Mouse (Mus musculus) limb, embryonic 13.5 days (tissue): ENCODE data around the gene Maff. TPM values are rescaled to one million over a fixed set of nuclear protein-coding genes. Genes with fewer than 3 reads are reported as not detected.

Experiments used
- ATAC-seq: fragments of 200-750 bp; cut with Nextera tagmentation; 2 replicates; pipeline ENCODE4 v1.8.0; 2017; ENCODE audit warnings: low read depth, moderate number of reproducible peaks, moderate TSS enrichment; ENCODE audit not compliant: low FRiP score
- H3K27ac ChIP-seq: fragments of 300-500 bp; sonication (generic); 2 replicates; pipeline ENCODE4 v1.5.1; 2015; ENCODE audit warnings: inconsistent platforms, mild to moderate bottlenecking, moderate library complexity
- H3K27me3 ChIP-seq: fragments of 300-500 bp; sonication (generic); 2 replicates; pipeline ENCODE4 v1.6.1; 2015; ENCODE audit warnings: mild to moderate bottlenecking, inconsistent platforms
- H3K36me3 ChIP-seq: fragments of 300-500 bp; sonication (generic); 2 replicates; pipeline ENCODE4 v1.6.1; 2015; ENCODE audit warnings: inconsistent platforms, mild to moderate bottlenecking, moderate library complexity
- H3K4me1 ChIP-seq: fragments of 300-500 bp; sonication (generic); 2 replicates; pipeline ENCODE4 v1.6.1; 2015; ENCODE audit warnings: inconsistent platforms
- H3K4me2 ChIP-seq: fragments of 300-500 bp; sonication (generic); replicated peaks from 2 replicates; pipeline ENCODE4 v1.6.1; 2015; ENCODE audit warnings: inconsistent platforms, mild to moderate bottlenecking, moderate library complexity
- H3K4me3 ChIP-seq: fragments of 300-500 bp; sonication (generic); 2 replicates; pipeline ENCODE4 v1.5.1; 2015; ENCODE audit warnings: moderate library complexity, mild to moderate bottlenecking, inconsistent platforms
- H3K9ac ChIP-seq: fragments of 300-500 bp; sonication (generic); 2 replicates; pipeline ENCODE4 v1.6.1; 2015; ENCODE audit warnings: mild to moderate bottlenecking, inconsistent platforms
- H3K9me3 ChIP-seq: fragments of 300-500 bp; sonication (generic); 2 replicates; pipeline ENCODE4 v1.6.1; 2016; ENCODE audit warnings: inconsistent platforms
- WGBS: fragments of 180-500 bp; shearing (Covaris S2); methylation state at CpG from one replicate; pipeline ENCODE4 v1.1.7; 2015; 5-methylcytosine and 5-hydroxymethylcytosine counted together
- polyA plus RNA-seq: library from polyadenylated mRNA; unstranded; fragments of >200 nt; fragmentation: Nextera tagmentation; extraction: Ambion mirVana; gene quantifications from 2 replicates; pipeline ENCODE4 v1.2.1, GENCODE M21; 2015

Gene Maff
- polyA plus RNA-seq: 2.2 and 2.4 TPM in 2 replicates

DNA sequence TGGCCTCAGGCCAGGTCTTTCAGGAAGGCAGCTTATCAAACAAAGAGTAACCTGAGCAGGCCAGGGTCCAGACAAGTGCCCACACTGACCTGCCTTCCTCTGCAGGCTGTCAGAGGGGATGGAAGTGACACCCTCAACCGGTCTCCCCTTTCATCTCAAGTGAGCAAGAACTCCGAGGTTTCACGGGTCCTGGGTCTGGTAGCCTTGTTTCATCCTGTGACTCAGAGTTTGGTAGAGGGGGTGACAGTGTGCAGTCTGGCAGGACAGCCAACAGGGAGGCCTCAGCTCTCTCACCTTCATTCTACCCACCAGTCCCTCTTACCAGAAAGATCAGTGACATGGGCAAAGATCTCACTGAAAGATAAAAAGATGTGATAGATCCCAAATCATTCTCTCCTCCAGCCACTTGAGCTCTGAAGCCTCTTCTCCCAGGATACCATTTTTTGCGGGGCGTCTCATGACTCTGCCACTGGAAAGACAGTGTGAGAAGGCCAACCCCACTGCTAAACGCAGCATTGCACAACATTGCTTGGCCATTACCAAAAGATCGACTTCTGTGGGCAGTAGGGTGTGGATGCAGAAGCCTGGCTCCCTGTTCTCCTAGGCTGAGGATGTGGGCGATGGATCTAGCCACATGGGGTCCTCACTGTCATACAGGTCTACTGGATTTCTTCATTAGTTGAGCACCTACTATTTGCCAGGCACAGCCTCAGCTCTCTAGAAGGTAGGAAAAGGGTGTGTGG lies at the start of gene Maff:
Gene Maff, plus strand, starts transcription at position 571 of the 743 bp plus-strand sequence.
- Histone ChIP-seq H3K9ac (peak within 1 kb of the TSS; percentile 74), H3K9me3 (no peaks in the 10 kb centered on the region), H3K36me3 (no peaks in the 10 kb centered on the region), H3K27me3 (no peaks in the 10 kb centered on the region), H3K27ac (peak within 1 kb of the TSS; percentile 93), H3K4me1 (peaks cover 18% of the 10 kb centered on the region), H3K4me2 (peak within 1 kb of the TSS; percentile 91), H3K4me3 (peak within 1 kb of the TSS; percentile 80)
- no peak for ATAC-seq
- 51% methylated on average over 8 of the region's 8 CpGs for WGBS

DNA sequence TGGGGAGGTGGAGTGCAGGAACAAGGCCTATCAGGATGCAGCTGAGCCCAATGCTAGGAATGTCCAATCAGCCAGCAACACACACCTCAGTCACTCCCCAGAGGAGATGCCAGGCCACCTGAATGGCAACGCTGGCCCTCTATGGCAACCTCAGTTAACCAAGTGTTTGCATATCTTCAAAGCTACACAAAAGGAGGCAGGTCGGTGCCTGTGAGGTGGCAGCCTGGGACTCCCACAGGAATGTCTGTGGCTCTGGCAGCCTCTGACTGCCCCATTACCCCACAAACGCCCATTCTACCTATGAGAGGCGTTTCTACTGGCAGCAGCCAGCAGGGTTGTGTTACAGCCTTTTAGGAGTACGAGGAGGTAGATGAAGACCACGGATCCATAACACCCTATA lies 47.9 kb upstream of the Maff start:
- no peaks in the 10 kb centered on the region for H3K27me3 ChIP-seq
- H3K4me1 ChIP-seq: no peaks in the 10 kb centered on the region; the same call in 1 of the 2 replicates
- ATAC-seq: no peak
- peaks cover 10% of the 10 kb centered on the region; the same call in 1 of the 2 replicates for H3K36me3 ChIP-seq
- no peak overlapping the region for H3K4me3 ChIP-seq
- 78% methylated on average over 6 of the region's 6 CpGs for WGBS
- H3K9ac ChIP-seq: 0 out of 2 replicates have a peak overlapping the region, but pooled peaks have one; percentile 8
- no peaks in the 10 kb centered on the region for H3K9me3 ChIP-seq
- no peak overlapping the region for H3K4me2 ChIP-seq
- no peak overlapping the region; the same call in 1 of the 2 replicates for H3K27ac ChIP-seq

DNA sequence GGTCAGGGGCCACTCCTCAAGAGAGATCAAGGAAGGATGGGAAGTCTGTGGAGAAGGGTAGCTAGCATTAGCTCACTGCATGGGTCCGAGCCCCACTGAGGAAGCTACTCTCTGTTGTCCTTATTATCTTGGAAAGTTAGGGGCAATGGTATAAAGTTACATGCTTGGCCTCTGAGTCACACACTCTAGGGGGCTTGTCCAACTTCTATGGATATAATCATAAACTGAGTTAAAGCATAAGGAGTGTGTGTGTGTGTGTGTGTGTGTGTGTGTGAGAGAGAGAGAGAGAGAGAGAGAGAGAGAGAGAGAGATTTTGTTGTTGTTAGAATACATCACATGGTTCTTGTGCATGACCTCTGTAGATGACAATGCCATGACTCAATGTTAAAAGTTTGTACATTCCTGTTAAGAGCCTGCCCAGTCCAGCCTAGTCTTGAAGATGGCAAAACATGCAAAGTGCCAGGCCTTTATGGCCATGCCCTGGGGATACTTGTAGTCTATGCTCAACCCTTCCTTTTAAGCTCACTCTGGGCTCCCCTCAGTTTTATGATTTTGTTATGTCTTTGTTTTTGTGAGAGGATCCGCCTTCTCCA lies 46.8 kb upstream of the Maff start:
- WGBS: 70% methylated on average over 2 of the region's 2 CpGs
- H3K4me2 ChIP-seq: no peak overlapping the region
- no peak overlapping the region for H3K27ac ChIP-seq
- H3K9ac ChIP-seq: no peak overlapping the region
- H3K36me3 ChIP-seq: peaks cover 16% of the 10 kb centered on the region; the same call in 1 of the 2 replicates
- no peak for ATAC-seq
- no peaks in the 10 kb centered on the region; the same call in 1 of the 2 replicates for H3K4me1 ChIP-seq
- H3K27me3 ChIP-seq: no peaks in the 10 kb centered on the region
- H3K9me3 ChIP-seq: no peaks in the 10 kb centered on the region
- no peak overlapping the region for H3K4me3 ChIP-seq

DNA sequence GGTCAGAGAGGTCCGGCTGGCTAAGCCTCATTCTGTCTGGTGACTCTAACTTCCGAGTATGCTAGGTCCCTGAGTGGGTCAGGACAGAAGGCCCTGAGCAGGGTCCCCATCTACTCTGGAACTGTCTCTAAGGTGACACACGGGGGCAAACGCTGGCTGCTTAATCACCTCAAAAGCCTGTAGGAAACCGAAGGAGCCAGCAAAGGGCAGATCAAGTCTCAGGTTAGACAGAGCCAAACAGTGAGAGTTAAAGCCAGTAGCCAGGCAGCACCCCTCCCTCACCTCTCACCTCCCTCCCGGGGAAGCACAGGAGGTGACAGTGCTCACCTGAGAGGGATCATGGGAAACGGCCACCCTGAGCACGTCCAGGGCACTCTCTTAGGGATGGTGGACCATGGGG lies 42.7 kb upstream of the Maff start:
- H3K4me2 ChIP-seq: no peak overlapping the region
- no peak overlapping the region for H3K27ac ChIP-seq
- H3K4me1 ChIP-seq: no peaks in the 10 kb centered on the region
- no peak overlapping the region for H3K9ac ChIP-seq
- 79% methylated on average over 8 of the region's 8 CpGs for WGBS
- no peak overlapping the region for H3K4me3 ChIP-seq
- no peak for ATAC-seq
- peaks cover 37% of the 10 kb centered on the region for H3K36me3 ChIP-seq
- H3K9me3 ChIP-seq: no peaks in the 10 kb centered on the region
- H3K27me3 ChIP-seq: no peaks in the 10 kb centered on the region

DNA sequence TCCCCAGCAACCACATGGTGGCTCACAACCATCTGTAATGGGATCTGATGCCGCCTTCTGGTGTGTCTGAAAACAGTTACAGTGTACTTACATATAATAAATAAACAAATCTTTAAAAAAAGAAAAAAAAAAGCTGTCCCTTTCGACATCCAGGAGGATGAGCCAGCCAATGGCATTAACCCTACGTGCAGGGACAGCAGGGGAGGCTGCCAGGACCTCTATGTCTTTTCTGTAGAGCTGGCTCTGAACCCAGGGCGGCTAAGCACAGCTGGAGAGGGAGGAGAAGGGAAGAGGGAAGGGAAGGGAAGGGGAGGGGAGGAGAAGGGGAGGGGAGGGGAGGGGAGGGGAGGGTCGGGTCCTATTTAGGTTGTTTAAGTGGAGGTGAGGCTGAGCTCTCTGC lies 41.6 kb upstream of the Maff start:
- Histone ChIP-seq H3K4me3 (no peak overlapping the region), H3K36me3 (peaks cover 38% of the 10 kb centered on the region), H3K9me3 (no peaks in the 10 kb centered on the region), H3K4me1 (no peaks in the 10 kb centered on the region), H3K9ac (no peak overlapping the region), H3K27me3 (no peaks in the 10 kb centered on the region), H3K27ac (no peak overlapping the region), H3K4me2 (no peak overlapping the region)
- 69% methylated on average over 4 of the region's 5 CpGs for WGBS
- ATAC-seq: no peak

DNA sequence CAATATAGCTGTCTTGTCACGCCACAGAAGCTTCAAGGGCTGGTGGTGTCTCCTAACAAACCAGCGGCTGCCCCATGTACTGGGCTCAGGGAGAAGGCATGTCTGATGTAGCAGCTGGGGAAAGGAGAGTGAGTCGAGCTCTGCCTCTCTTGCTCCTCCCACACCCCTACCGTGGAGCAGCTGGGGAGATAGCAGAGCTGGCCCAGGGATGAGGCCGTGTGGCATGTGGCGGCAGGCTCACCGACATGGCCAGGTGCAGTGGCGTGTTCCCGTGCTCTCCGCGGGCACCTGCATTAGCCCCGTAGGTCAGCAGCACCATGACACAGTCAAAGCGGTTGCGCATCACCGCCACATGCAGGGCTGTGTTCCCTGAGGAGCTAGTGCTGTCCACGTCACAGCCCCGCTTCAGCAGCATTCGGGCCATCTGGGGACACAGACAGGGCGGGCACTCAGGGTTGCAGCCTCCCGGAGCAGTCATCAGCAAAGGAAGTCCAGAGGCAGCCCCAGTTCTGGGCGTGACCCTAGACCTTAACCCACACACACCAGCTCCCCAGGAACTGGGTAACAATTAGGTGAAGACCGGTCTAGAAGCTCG lies 40.3 kb upstream of the Maff start:
- no peak overlapping the region for H3K4me3 ChIP-seq
- ATAC-seq: no peak
- no peaks in the 10 kb centered on the region for H3K4me1 ChIP-seq
- no peaks in the 10 kb centered on the region for H3K27me3 ChIP-seq
- no peak overlapping the region for H3K4me2 ChIP-seq
- peaks cover 38% of the 10 kb centered on the region for H3K36me3 ChIP-seq
- H3K9ac ChIP-seq: no peak overlapping the region
- H3K27ac ChIP-seq: no peak overlapping the region
- H3K9me3 ChIP-seq: no peaks in the 10 kb centered on the region
- 77% methylated on average over 22 of the region's 23 CpGs for WGBS

DNA sequence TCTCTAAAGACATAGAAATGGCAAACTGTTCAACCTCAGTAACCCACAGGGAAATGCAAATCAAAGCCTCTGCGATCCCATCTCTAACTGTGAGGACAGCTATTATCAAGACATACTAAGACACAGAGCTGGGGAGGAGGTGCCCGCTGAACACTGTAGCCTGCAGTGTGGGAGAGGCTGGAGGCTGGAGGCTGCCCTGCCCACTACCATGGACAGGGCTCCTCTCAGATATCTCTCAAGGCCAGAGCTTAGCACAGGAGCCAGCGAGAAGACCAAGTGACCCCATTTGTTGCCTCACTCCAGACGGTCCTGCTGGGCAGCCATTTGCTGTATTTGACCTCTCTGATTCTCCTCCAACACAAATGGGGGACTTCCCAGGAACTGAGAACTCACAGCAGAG lies 38.6 kb upstream of the Maff start:
- H3K4me2 ChIP-seq: no peak overlapping the region
- H3K27me3 ChIP-seq: no peaks in the 10 kb centered on the region
- no peak for ATAC-seq
- H3K27ac ChIP-seq: no peak overlapping the region
- no peaks in the 10 kb centered on the region for H3K4me1 ChIP-seq
- no peak overlapping the region for H3K9ac ChIP-seq
- no peaks in the 10 kb centered on the region for H3K9me3 ChIP-seq
- WGBS: 46% methylated on average over 4 of the region's 4 CpGs
- no peak overlapping the region for H3K4me3 ChIP-seq
- peaks cover 42% of the 10 kb centered on the region for H3K36me3 ChIP-seq

DNA sequence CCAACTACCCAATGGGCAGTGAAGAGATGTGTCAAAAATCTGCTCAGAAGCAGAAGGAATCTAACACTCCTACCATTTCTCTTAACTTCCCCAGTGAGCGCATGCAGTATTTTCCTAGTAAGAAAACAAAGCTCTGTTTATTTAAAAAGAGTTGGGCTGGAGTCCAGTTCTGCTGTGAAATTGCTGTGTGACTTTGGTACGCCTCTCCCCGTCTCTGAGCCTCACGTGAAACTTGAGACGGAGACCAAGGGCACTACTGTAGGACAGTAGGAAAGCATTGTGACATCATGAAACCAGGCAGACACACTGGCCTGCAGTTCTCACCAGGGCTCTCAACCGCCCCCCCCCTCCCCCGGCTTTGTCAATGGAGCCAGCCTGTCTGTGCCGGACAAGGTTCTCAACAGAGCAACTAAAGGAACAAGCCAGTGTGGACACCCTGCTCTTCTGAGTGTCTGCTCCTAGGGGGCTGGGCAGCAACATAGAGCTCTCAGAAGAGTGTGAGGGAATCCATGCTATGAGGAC lies 32.5 kb upstream of the Maff start:
- ATAC-seq: no peak
- no peaks in the 10 kb centered on the region for H3K4me1 ChIP-seq
- 78% methylated on average over 8 of the region's 8 CpGs for WGBS

DNA sequence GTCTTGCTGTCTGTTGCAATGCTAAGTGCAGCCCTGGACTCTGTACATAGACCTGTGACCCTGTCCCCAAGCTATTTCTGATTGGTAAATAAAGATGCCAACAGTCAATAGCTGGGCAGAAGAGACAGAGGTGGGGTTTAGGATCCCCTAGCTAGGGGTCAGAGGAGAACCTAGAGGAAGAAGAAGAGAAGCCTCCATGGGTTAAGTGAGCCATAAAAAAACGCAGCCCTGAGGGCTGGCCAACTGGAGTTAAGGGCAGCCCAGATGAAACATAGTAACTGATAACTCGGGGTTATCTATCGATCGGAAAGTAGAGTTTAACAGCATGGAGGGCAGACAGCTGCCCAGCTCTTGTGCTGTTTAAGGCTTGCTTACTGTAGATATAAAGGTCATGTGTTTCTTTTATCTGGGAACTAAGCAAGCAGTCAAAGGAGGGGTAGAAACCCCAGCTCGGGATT lies 24.7 kb upstream of the Maff start:
- H3K4me2 ChIP-seq: no peak overlapping the region
- peaks cover 7% of the 10 kb centered on the region for H3K36me3 ChIP-seq
- no peak overlapping the region for H3K9ac ChIP-seq
- H3K4me1 ChIP-seq: peaks cover 39% of the 10 kb centered on the region
- no peak for ATAC-seq
- no peak overlapping the region for H3K4me3 ChIP-seq
- no peak overlapping the region for H3K27ac ChIP-seq
- H3K27me3 ChIP-seq: no peaks in the 10 kb centered on the region
- no peaks in the 10 kb centered on the region for H3K9me3 ChIP-seq
- WGBS: 75% methylated on average over 5 of the region's 5 CpGs

More for the DNA sequence above, 32.5 kb upstream of the Maff start:
- no peak overlapping the region for H3K27ac ChIP-seq
- peaks cover 22% of the 10 kb centered on the region for H3K36me3 ChIP-seq
- no peak overlapping the region for H3K4me2 ChIP-seq
- H3K4me3 ChIP-seq: no peak overlapping the region
- H3K9me3 ChIP-seq: no peaks in the 10 kb centered on the region
- no peaks in the 10 kb centered on the region for H3K27me3 ChIP-seq
- H3K9ac ChIP-seq: no peak overlapping the region

DNA sequence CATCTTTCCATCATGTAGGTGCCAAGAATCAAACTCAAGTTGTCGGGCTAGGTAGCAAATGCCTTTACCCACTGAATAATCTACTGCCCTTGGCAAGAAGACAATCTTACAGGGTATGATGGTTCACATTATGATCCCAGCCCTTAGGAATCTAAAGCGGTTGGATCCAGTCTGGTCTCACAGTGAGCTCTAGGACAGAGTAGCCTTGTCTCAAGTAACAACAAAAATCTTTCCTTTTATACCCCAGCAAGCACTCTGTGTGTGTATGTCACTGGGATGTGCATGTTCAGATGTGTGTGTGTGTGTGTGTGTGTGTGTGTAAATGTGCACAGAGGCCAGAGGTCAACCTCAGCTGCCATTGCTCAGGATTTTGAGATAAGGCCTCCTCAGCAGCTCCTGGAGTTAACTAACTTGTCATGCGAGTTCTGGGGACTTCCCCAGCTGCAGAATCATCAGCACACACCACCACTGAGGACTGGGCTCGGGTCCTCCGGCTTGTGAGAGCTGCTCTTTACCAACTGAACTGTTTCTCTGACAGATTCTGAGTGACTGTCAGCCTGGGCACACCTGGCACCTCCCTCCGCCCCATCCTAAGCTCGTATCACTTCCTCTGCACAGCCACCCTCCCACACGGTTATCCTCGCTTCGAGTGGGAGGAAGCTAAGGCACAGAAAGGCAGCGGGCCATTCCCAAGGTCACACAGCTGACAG lies 24.0 kb upstream of the Maff start:
- H3K27ac ChIP-seq: peak overlapping the region; percentile 39; the same call in 1 of the 2 replicates
- no peak for ATAC-seq
- 75% methylated on average over 11 of the region's 11 CpGs for WGBS
- H3K4me2 ChIP-seq: no peak overlapping the region
- H3K27me3 ChIP-seq: no peaks in the 10 kb centered on the region
- no peak overlapping the region for H3K9ac ChIP-seq
- H3K4me3 ChIP-seq: no peak overlapping the region
- peaks cover 46% of the 10 kb centered on the region for H3K4me1 ChIP-seq
- H3K9me3 ChIP-seq: no peaks in the 10 kb centered on the region
- peaks cover 2% of the 10 kb centered on the region; the same call in 1 of the 2 replicates for H3K36me3 ChIP-seq

DNA sequence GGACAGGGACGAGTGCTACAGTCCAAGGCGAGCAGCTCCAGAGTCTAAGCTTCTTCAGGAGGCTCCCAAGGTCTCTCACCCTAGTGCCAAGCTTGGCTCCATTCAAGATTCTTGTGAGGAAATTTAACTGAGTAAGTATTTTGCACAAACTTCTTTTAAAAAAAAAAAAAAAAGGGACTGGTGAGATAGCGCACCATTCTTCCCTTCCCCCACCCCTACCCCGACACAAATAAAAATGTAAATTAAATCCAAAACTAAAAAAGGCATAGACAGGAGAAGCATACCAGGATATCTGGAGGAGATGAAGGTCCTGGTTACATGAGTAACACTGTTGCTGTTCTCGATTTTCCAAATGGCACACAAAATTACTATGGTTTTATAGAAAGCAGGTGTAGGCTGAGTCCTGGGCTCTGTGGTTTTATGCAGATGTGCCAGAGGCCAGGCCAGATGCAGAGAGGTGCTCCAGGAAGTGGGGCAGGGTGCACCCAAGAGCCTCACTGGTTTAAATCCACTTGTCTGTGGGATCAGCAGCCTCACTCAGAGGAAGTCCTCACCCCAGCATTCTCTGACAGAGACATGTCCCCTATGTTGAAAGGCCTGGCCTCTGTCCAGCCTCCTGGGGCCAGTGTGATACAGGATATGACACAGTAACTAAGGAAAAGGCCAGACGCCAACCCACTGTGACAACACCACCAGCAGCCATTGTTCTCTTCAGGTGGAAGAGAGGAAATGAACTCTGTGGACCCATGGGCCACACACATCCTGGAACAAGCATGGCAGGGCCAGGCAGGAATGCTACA lies 23.2 kb upstream of the Maff start:
- ATAC-seq: no peak
- Histone ChIP-seq H3K4me1 (peaks cover 48% of the 10 kb centered on the region), H3K4me3 (no peak overlapping the region), H3K4me2 (0 out of 2 replicates have a peak overlapping the region, but pooled peaks have one; percentile 3), H3K36me3 (no peaks in the 10 kb centered on the region), H3K27ac (peak overlapping the region; percentile 59), H3K9ac (no peak overlapping the region), H3K9me3 (no peaks in the 10 kb centered on the region), H3K27me3 (no peaks in the 10 kb centered on the region)
- WGBS: 50% methylated on average over 6 of the region's 6 CpGs
